Mouse (Mus musculus): Measurements from ENCODE around the gene Mrpl48. TPM values are rescaled to one million over a fixed set of nuclear protein-coding genes. Genes with fewer than 3 reads are reported as not detected.

The Mrpl48 gene
- polyA plus RNA-seq, 1 experiment from 2014 or later: 94.0 TPM

- peak overlapping the region; percentile 7; the same call in 1 of the 2 replicates for H3K9ac ChIP-seq (ENCODE audit: low read depth, low read length)
- 49% methylated on average over 5 of the region's 5 CpGs for whole genome bisulfite sequencing
- no peaks in the 10 kb centered on the region for H3K27me3 ChIP-seq (ENCODE audit: control insufficient read depth, insufficient read depth, low read depth, low read length)
- no peak for ATAC-seq
- peaks cover 6% of the 10 kb centered on the region for H3K36me3 ChIP-seq (ENCODE audit: control insufficient read depth, insufficient read depth, low read length)
- H3K9me3 ChIP-seq (replicated peaks; ENCODE audit: control insufficient read depth, low read length, poor library complexity, severe bottlenecking): no peaks in the 10 kb centered on the region
- H3K27ac ChIP-seq (ENCODE audit: low read length): no peak overlapping the region
- H3K4me3 ChIP-seq (ENCODE audit: low read depth, low read length): no peak overlapping the region
- H3K4me1 ChIP-seq (ENCODE audit: control insufficient read depth, insufficient read depth, low read length): peaks cover 9% of the 10 kb centered on the region; the same call in 1 of the 2 replicates
- no peak overlapping the region for H3K4me2 ChIP-seq (ENCODE audit: low read length)
Measured at GRCm38 (mm10) chr7:100550338-100551007, 57.6 kb downstream of the Mrpl48 start.

GRCm38 (mm10) chr7:100549796-100550195 is 58.3 kb downstream of the Mrpl48 start:
- H3K36me3 ChIP-seq (ENCODE audit: control insufficient read depth, insufficient read depth, low read length): peaks cover 6% of the 10 kb centered on the region
- no peak overlapping the region for H3K9ac ChIP-seq (ENCODE audit: low read depth, low read length)
- 92% methylated on average over 3 of the region's 3 CpGs for WGBS
- no peak overlapping the region for H3K27ac ChIP-seq (ENCODE audit: low read length)
- H3K4me3 ChIP-seq (ENCODE audit: low read depth, low read length): no peak overlapping the region
- no peaks in the 10 kb centered on the region for H3K9me3 ChIP-seq (replicated peaks; ENCODE audit: control insufficient read depth, low read length, poor library complexity, severe bottlenecking)
- no peak for ATAC-seq
- no peak overlapping the region for H3K4me2 ChIP-seq (ENCODE audit: low read length)
- H3K4me1 ChIP-seq (ENCODE audit: control insufficient read depth, insufficient read depth, low read length): peaks cover 2% of the 10 kb centered on the region; the same call in 1 of the 2 replicates
- no peaks in the 10 kb centered on the region for H3K27me3 ChIP-seq (ENCODE audit: control insufficient read depth, insufficient read depth, low read depth, low read length)

GRCm38 (mm10) chr7:100547631-100548030 is 60.5 kb downstream of the Mrpl48 start:
- Histone ChIP-seq H3K27me3 (ENCODE audit: control insufficient read depth, insufficient read depth, low read depth, low read length) (no peaks in the 10 kb centered on the region), H3K9me3 (replicated peaks; ENCODE audit: control insufficient read depth, low read length, poor library complexity, severe bottlenecking) (no peaks in the 10 kb centered on the region), H3K4me1 (ENCODE audit: control insufficient read depth, insufficient read depth, low read length) (no peaks in the 10 kb centered on the region), H3K9ac (ENCODE audit: low read depth, low read length) (no peak overlapping the region), H3K36me3 (ENCODE audit: control insufficient read depth, insufficient read depth, low read length) (peaks cover 6% of the 10 kb centered on the region), H3K4me3 (ENCODE audit: low read depth, low read length) (no peak overlapping the region), H3K27ac (ENCODE audit: low read length) (no peak overlapping the region), H3K4me2 (ENCODE audit: low read length) (no peak overlapping the region)
- ATAC-seq: no peak
- WGBS: 84% methylated on average over 4 of the region's 4 CpGs

- Histone ChIP-seq H3K4me2 (ENCODE audit: low read length) (no peak overlapping the region), H3K4me3 (ENCODE audit: low read depth, low read length) (no peak overlapping the region), H3K27me3 (ENCODE audit: control insufficient read depth, insufficient read depth, low read depth, low read length) (no peaks in the 10 kb centered on the region), H3K36me3 (ENCODE audit: control insufficient read depth, insufficient read depth, low read length) (peaks cover 17% of the 10 kb centered on the region), H3K9ac (ENCODE audit: low read depth, low read length) (no peak overlapping the region), H3K9me3 (replicated peaks; ENCODE audit: control insufficient read depth, low read length, poor library complexity, severe bottlenecking) (no peaks in the 10 kb centered on the region), H3K27ac (ENCODE audit: low read length) (no peak overlapping the region), H3K4me1 (ENCODE audit: control insufficient read depth, insufficient read depth, low read length) (no peaks in the 10 kb centered on the region)
- WGBS: 67% methylated on average over 1 of the region's 1 CpGs
- ATAC-seq: no peak
Measured at GRCm38 (mm10) chr7:100544437-100544836, 63.7 kb downstream of the Mrpl48 start.

GRCm38 (mm10) chr7:100539516-100539915 is 68.6 kb downstream of the Mrpl48 start:
- H3K27ac ChIP-seq (ENCODE audit: low read length): no peak overlapping the region
- WGBS: 96% methylated on average over 9 of the region's 9 CpGs
- H3K4me2 ChIP-seq (ENCODE audit: low read length): no peak overlapping the region
- peaks cover 16% of the 10 kb centered on the region for H3K36me3 ChIP-seq (ENCODE audit: control insufficient read depth, insufficient read depth, low read length)
- no peaks in the 10 kb centered on the region for H3K27me3 ChIP-seq (ENCODE audit: control insufficient read depth, insufficient read depth, low read depth, low read length)
- ATAC-seq: no peak
- no peak overlapping the region for H3K9ac ChIP-seq (ENCODE audit: low read depth, low read length)
- H3K4me1 ChIP-seq (ENCODE audit: control insufficient read depth, insufficient read depth, low read length): peaks cover 9% of the 10 kb centered on the region
- H3K9me3 ChIP-seq (replicated peaks; ENCODE audit: control insufficient read depth, low read length, poor library complexity, severe bottlenecking): no peaks in the 10 kb centered on the region
- no peak overlapping the region for H3K4me3 ChIP-seq (ENCODE audit: low read depth, low read length)

- Histone ChIP-seq H3K4me2 (ENCODE audit: low read length) (peak overlapping the region; percentile 69), H3K27me3 (ENCODE audit: control insufficient read depth, insufficient read depth, low read depth, low read length) (no peaks in the 10 kb centered on the region), H3K9ac (ENCODE audit: low read depth, low read length) (peak overlapping the region; percentile 88), H3K4me3 (ENCODE audit: low read depth, low read length) (peak overlapping the region; percentile 73), H3K27ac (ENCODE audit: low read length) (peak overlapping the region; percentile 92), H3K9me3 (replicated peaks; ENCODE audit: control insufficient read depth, low read length, poor library complexity, severe bottlenecking) (no peaks in the 10 kb centered on the region), H3K36me3 (ENCODE audit: control insufficient read depth, insufficient read depth, low read length) (peaks cover 16% of the 10 kb centered on the region), H3K4me1 (ENCODE audit: control insufficient read depth, insufficient read depth, low read length) (peaks cover 9% of the 10 kb centered on the region)
- no peak for ATAC-seq
- 38% methylated on average over 7 of the region's 7 CpGs for WGBS
Measured at GRCm38 (mm10) chr7:100537519-100537902, 70.6 kb downstream of the Mrpl48 start.

GRCm38 (mm10) chr7:100536804-100537518 is 71.1 kb downstream of the Mrpl48 start, which contains the start of gene Coa4:
Gene Coa4 (plus strand): TSS chr7:100537071.
- Histone ChIP-seq H3K36me3 (ENCODE audit: control insufficient read depth, insufficient read depth, low read length) (peaks cover 16% of the 10 kb centered on the region), H3K27ac (ENCODE audit: low read length) (peak within 1 kb of the TSS; percentile 92), H3K4me3 (ENCODE audit: low read depth, low read length) (peak within 1 kb of the TSS; percentile 73), H3K9me3 (replicated peaks; ENCODE audit: control insufficient read depth, low read length, poor library complexity, severe bottlenecking) (no peaks in the 10 kb centered on the region), H3K9ac (ENCODE audit: low read depth, low read length) (peak within 1 kb of the TSS; percentile 88), H3K4me2 (ENCODE audit: low read length) (peak within 1 kb of the TSS; percentile 69), H3K27me3 (ENCODE audit: control insufficient read depth, insufficient read depth, low read depth, low read length) (no peaks in the 10 kb centered on the region), H3K4me1 (ENCODE audit: control insufficient read depth, insufficient read depth, low read length) (peaks cover 9% of the 10 kb centered on the region)
- ATAC-seq: peak; percentile 100
- WGBS: under 1% methylated on average over 33 of the region's 33 CpGs

- Histone ChIP-seq H3K4me2 (ENCODE audit: low read length) (peak overlapping the region; percentile 58), H3K27me3 (ENCODE audit: control insufficient read depth, insufficient read depth, low read depth, low read length) (no peaks in the 10 kb centered on the region), H3K27ac (ENCODE audit: low read length) (no peak overlapping the region), H3K4me1 (ENCODE audit: control insufficient read depth, insufficient read depth, low read length) (peaks cover 9% of the 10 kb centered on the region), H3K9me3 (replicated peaks; ENCODE audit: control insufficient read depth, low read length, poor library complexity, severe bottlenecking) (no peaks in the 10 kb centered on the region), H3K36me3 (ENCODE audit: control insufficient read depth, insufficient read depth, low read length) (peaks cover 16% of the 10 kb centered on the region), H3K9ac (ENCODE audit: low read depth, low read length) (no peak overlapping the region), H3K4me3 (ENCODE audit: low read depth, low read length) (no peak overlapping the region)
- WGBS: 80% methylated on average over 2 of the region's 2 CpGs
- ATAC-seq: no peak
Measured at GRCm38 (mm10) chr7:100535831-100536230, 72.3 kb downstream of the Mrpl48 start.

GRCm38 (mm10) chr7:100534216-100534615 is 73.9 kb downstream of the Mrpl48 start:
- H3K4me2 ChIP-seq (ENCODE audit: low read length): no peak overlapping the region
- 87% methylated on average over 3 of the region's 3 CpGs for WGBS
- H3K36me3 ChIP-seq (ENCODE audit: control insufficient read depth, insufficient read depth, low read length): peaks cover 4% of the 10 kb centered on the region; the same call in 1 of the 2 replicates
- no peak overlapping the region for H3K9ac ChIP-seq (ENCODE audit: low read depth, low read length)
- H3K4me1 ChIP-seq (ENCODE audit: control insufficient read depth, insufficient read depth, low read length): peaks cover 9% of the 10 kb centered on the region
- H3K4me3 ChIP-seq (ENCODE audit: low read depth, low read length): no peak overlapping the region
- H3K27ac ChIP-seq (ENCODE audit: low read length): no peak overlapping the region
- no peak for ATAC-seq
- H3K9me3 ChIP-seq (replicated peaks; ENCODE audit: control insufficient read depth, low read length, poor library complexity, severe bottlenecking): no peaks in the 10 kb centered on the region
- no peaks in the 10 kb centered on the region for H3K27me3 ChIP-seq (ENCODE audit: control insufficient read depth, insufficient read depth, low read depth, low read length)
